Mouse (Mus musculus) adrenal gland, adult 18-20 months (tissue): ENCODE data around the gene Tmem47. TPM values are rescaled to one million over a fixed set of nuclear protein-coding genes. Genes with fewer than 3 reads are reported as not detected.

Source experiments
- DNase-seq, 2 experiments: peaks; one replicate each; pipeline ENCODE4 v3.0.0; 2021 to 2022; ENCODE audit warnings: low spot score in 2 of 2
- long read RNA-seq, 2 experiments: library from polyadenylated mRNA; stranded (forward); transcript quantifications; one replicate each; pipeline ENCODE4 v2.0.0; 2021
- total RNA-seq, 2 experiments: library from RNA; stranded (reverse); gene quantifications; 1 replicate in 1 of 2; 2 replicates in 1 of 2; pipeline ENCODE4 v1.2.3; 2021

Tmem47 gene
- 10 to 100 TPM; 18.9 to 24.6 TPM for total RNA-seq
- long read RNA-seq, experiment 1, full-length matches to known transcripts, result 22 of 23 reads
- long read RNA-seq, experiment 1, partial matches to known transcripts, result 0 of 23 reads
- long read RNA-seq, experiment 1, other reads (novel, unspliced or antisense), result 1 of 23 reads
- long read RNA-seq, experiment 2, full-length matches to known transcripts, result 80 of 86 reads
- long read RNA-seq, experiment 2, partial matches to known transcripts, result 0 of 86 reads
- long read RNA-seq, experiment 2, other reads (novel, unspliced or antisense), result 6 of 86 reads

- peak; percentile 63 to 67 for DNase-seq
Measured at GRCm38 (mm10) chrX:81070210-81070803, at the start of gene Tmem47. Gene Tmem47, plus strand, starts transcription at chrX:81070698.

- DNase-seq, result peak; percentile 18 to 20
Measured at GRCm38 (mm10) chrX:81070804-81071461, 435 bp downstream of the Tmem47 start.

- no peak for DNase-seq
Measured at GRCm38 (mm10) chrX:81071746-81072640, 1.5 kb downstream of the Tmem47 start.

GRCm38 (mm10) chrX:81072651-81073050 lies 2.2 kb downstream of the Tmem47 start:
- DNase-seq, result no peak

GRCm38 (mm10) chrX:81073834-81074233 lies 3.3 kb downstream of the Tmem47 start:
- DNase-seq, result no peak

- DNase-seq, result no peak
Measured at GRCm38 (mm10) chrX:81078522-81078921, 8.0 kb downstream of the Tmem47 start.

GRCm38 (mm10) chrX:81080996-81081395 lies 10.5 kb downstream of the Tmem47 start:
- peak in 1 of 2 experiments; percentile 15 for DNase-seq

- DNase-seq, result peak; percentile 24 to 37
Measured at GRCm38 (mm10) chrX:81085025-81085752, 14.7 kb downstream of the Tmem47 start.

GRCm38 (mm10) chrX:81147416-81147815 lies 76.9 kb downstream of the Tmem47 start:
- no peak for DNase-seq
